Mouse (Mus musculus) heart, embryonic 14.5 days (tissue): ENCODE measurements around the gene Wsb1. TPM values are rescaled to one million over a fixed set of nuclear protein-coding genes. Genes with fewer than 3 reads are reported as not detected.

Experiments used
- ATAC-seq: fragments of 200-750 bp; cut with Nextera tagmentation; 2 replicates; pipeline ENCODE4 v1.8.0; 2017; ENCODE audit warnings: low read depth, moderate TSS enrichment; ENCODE audit not compliant: insufficient number of reproducible peaks, insufficient read depth, low FRiP score
- H3K27ac ChIP-seq, 2 experiments: fragments of 200-500 bp in 1 of 2; fragments of 300-500 bp in 1 of 2; sonication (generic) in 1 of 2; replicated peaks in 1 of 2; 2 replicates each; pipeline ENCODE4 v1.5.1; 2012 to 2014; ENCODE audit warnings: low read depth in 2 of 2, low read length in 2 of 2, control low read depth in 1 of 2, mild to moderate bottlenecking in 1 of 2, mixed read lengths in 1 of 2; ENCODE audit not compliant: control insufficient read depth in 1 of 2, insufficient read depth in 1 of 2
- H3K27me3 ChIP-seq: fragments of 300-500 bp; sonication (generic); 2 replicates; pipeline ENCODE4 v1.6.1; 2014; ENCODE audit warnings: mild to moderate bottlenecking, low read length, control low read depth; ENCODE audit not compliant: control insufficient read depth, insufficient read depth
- H3K36me3 ChIP-seq: fragments of 300-500 bp; sonication (generic); 2 replicates; pipeline ENCODE4 v1.6.1; 2014; ENCODE audit warnings: mild to moderate bottlenecking, control low read depth, low read length, mixed read lengths; ENCODE audit not compliant: control insufficient read depth, insufficient read depth
- H3K4me1 ChIP-seq, 2 experiments: fragments of 200-500 bp in 1 of 2; fragments of 300-500 bp in 1 of 2; sonication (generic) in 1 of 2; 2 replicates each; pipeline ENCODE4 v1.6.1; 2012 to 2014; ENCODE audit warnings: low read length in 2 of 2, control low read depth in 1 of 2, mixed read lengths in 1 of 2; ENCODE audit not compliant: control insufficient read depth in 2 of 2, insufficient read depth in 2 of 2
- H3K4me2 ChIP-seq: fragments of 300-500 bp; sonication (generic); 2 replicates; pipeline ENCODE4 v1.6.1; 2014; ENCODE audit warnings: mild to moderate bottlenecking, low read length
- H3K4me3 ChIP-seq, 2 experiments: fragments of 200-500 bp in 1 of 2; fragments of 300-500 bp in 1 of 2; sonication (generic) in 1 of 2; 2 replicates each; pipeline ENCODE4 v1.5.1; 2012 to 2014; ENCODE audit warnings: low read length in 2 of 2, mild to moderate bottlenecking in 2 of 2, control low read depth in 1 of 2, low read depth in 1 of 2, moderate library complexity in 1 of 2; ENCODE audit not compliant: control insufficient read depth in 1 of 2, insufficient read depth in 1 of 2
- H3K9ac ChIP-seq: fragments of 300-500 bp; sonication (generic); 2 replicates; pipeline ENCODE4 v1.6.1; 2014; ENCODE audit warnings: mild to moderate bottlenecking, low read length
- H3K9me3 ChIP-seq: fragments of 300-500 bp; sonication (generic); 2 replicates; pipeline ENCODE4 v1.6.1; 2016; ENCODE audit warnings: low read length, control low read depth; ENCODE audit not compliant: control insufficient read depth
- WGBS: fragments of 180-500 bp; shearing (Covaris S2); extraction: QIAGEN DNeasy Blood & Tissue Kit; methylation state at CpG from one replicate; pipeline ENCODE4 v1.1.7; 2014; 5-methylcytosine and 5-hydroxymethylcytosine counted together
- polyA plus RNA-seq: library from polyadenylated mRNA; unstranded; fragments of >200 nt; fragmentation: Nextera tagmentation; extraction: Ambion mirVana; gene quantifications from 2 replicates; pipeline ENCODE4 v1.2.1, GENCODE M21; 2014

The Wsb1 gene
- polyA plus RNA-seq, 1 experiment from 2014 or later = 169 TPM

DNA sequence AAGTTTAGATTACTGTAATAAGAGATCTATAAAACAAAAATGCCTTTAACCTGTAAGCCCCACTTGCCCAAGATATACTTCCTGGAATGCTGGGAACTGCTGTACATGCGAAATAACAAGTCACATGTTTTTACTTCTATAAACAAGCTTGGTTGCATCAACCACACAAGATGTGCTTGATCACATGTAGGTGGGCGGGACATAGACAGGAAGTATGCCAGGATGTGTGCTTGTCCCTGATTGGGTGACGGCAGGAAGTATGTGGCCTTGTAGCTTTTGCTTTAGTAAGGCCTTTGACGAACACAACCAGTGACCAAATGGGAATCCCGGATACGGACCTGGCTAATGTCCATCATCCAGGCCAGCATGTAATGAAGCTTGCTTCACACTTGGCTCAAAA, 31.1 kb downstream of the Wsb1 start:
- H3K4me1 ChIP-seq = peaks cover 12 to 15% of the 10 kb centered on the region in 2 experiments
- no peaks in the 10 kb centered on the region for H3K36me3 ChIP-seq
- H3K27me3 ChIP-seq = no peaks in the 10 kb centered on the region
- no peak for ATAC-seq
- 80% methylated on average over 6 of the region's 6 CpGs for WGBS
- no peaks in the 10 kb centered on the region for H3K9me3 ChIP-seq
- H3K9ac ChIP-seq = no peak overlapping the region
- no peak overlapping the region for H3K4me3 ChIP-seq
- no peak overlapping the region for H3K4me2 ChIP-seq
- no peak overlapping the region for H3K27ac ChIP-seq

DNA sequence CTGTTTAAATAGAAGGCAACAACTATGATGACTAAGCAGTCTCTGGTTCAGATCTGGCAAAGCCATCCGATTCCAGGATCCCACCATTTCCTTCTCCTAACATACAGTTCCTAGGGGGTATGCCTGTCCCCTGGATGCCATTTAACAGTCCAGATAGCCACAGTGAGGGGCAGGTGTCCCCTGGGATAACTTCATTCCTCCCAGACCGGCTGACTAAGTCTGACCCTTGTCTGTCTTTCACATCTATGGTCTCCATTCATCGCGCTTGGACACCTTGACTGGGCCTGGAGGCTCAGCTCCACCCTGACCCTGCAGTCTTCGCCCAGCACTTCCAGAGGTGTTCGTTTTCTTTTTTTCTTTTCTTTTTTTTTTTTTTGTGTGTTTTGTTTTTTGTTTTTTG, 31.8 kb downstream of the Wsb1 start:
- no peaks in the 10 kb centered on the region for H3K27me3 ChIP-seq
- H3K4me2 ChIP-seq = no peak overlapping the region
- no peak overlapping the region for H3K4me3 ChIP-seq
- 0 out of 2 replicates have a peak, but pooled peaks cover 3% of the 10 kb centered on the region for H3K9me3 ChIP-seq
- H3K36me3 ChIP-seq = no peaks in the 10 kb centered on the region
- H3K27ac ChIP-seq = no peak overlapping the region
- no peak overlapping the region for H3K9ac ChIP-seq
- ATAC-seq = no peak
- 91% methylated on average over 6 of the region's 6 CpGs for WGBS
- H3K4me1 ChIP-seq = peaks cover 12 to 15% of the 10 kb centered on the region in 2 experiments

DNA sequence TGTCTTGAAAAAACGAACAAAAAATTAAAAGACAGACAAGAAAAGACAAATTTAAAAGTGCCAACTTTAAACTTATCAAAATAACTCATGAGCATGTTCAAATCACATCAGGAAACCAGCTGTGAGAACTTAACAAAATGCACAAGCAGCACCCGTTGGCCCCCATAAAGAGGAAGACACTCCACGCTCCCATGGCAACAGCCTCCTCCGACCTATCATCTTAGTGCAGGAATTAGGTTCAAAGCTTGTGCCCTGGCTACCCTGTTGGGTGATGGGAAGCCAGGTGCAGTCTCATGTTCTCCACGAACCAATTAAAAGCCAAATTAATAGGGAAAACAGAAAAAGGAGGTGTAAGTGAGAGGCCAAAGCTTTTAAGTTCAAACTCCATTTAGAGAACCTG, 32.8 kb downstream of the Wsb1 start:
- Histone ChIP-seq H3K9ac (no peak overlapping the region), H3K9me3 (0 out of 2 replicates have a peak, but pooled peaks cover 3% of the 10 kb centered on the region), H3K4me3 (no peak overlapping the region), H3K4me2 (no peak overlapping the region), H3K27ac (no peak overlapping the region), H3K27me3 (no peaks in the 10 kb centered on the region), H3K4me1 (peaks cover 12 to 15% of the 10 kb centered on the region in 2 experiments), H3K36me3 (no peaks in the 10 kb centered on the region)
- no peak for ATAC-seq
- WGBS = 73% methylated on average over 5 of the region's 5 CpGs

DNA sequence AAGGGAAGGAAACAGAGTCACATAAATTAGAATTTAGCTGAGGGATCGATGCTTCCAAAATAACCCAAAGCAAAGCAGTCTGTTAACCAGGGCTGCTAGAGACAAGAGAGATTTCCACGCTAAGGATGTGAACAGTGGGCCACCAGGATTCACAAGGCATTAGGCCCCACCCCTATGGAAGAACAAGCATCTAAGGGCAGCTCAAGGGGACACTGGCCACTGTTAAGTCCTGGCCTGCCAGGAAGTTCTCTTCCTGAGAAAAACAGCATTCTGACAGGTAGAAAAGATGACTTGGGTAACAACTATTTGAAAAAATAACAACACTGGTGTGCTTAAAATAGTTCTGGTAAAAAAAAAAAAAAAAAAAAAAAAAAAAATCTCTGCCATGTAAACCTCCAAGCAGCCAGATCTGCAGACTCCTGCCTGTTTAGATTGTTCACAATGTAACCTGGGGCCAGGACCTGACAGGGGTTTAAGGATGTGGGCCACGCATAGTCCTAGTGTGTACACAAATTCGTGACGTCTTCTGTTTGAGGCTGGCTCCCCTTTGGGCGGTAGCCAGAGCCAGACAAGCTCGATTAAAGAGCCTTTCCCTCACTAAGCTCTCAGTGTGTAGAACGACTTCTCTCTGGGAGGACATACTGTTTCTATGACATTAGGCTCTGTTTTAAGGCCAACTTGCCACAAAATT, 35.4 kb downstream of the Wsb1 start:
- H3K4me3 ChIP-seq = no peak overlapping the region
- peak overlapping the region; percentile 24 to 33; a peak in 2 of 4 replicates for H3K27ac ChIP-seq
- no peaks in the 10 kb centered on the region for H3K27me3 ChIP-seq
- no peaks in the 10 kb centered on the region for H3K36me3 ChIP-seq
- no peak for ATAC-seq
- 48% methylated on average over 8 of the region's 8 CpGs for WGBS
- H3K4me2 ChIP-seq = no peak overlapping the region
- peaks cover 10 to 20% of the 10 kb centered on the region in 2 experiments for H3K4me1 ChIP-seq
- 0 out of 2 replicates have a peak overlapping the region, but pooled peaks have one; percentile 5 for H3K9ac ChIP-seq
- H3K9me3 ChIP-seq = 0 out of 2 replicates have a peak, but pooled peaks cover 3% of the 10 kb centered on the region

DNA sequence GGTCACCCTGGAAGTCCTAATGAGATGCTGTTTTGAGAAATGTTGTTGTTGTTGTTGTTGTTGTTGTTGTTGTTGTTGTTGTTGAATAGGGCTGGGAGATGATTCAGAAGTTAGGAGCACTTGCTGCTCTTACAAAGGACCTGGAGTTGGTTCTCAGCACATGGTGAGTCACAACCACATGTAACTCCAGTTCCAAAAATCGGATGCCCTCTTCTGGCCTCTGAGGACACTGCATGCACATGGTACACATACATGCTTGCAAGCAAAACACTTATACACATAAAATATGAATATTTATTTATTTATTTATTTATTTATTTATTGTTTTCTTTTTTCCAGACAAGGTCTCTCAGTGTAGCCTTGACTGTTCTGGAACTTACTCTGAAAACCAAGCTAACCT, 36.4 kb downstream of the Wsb1 start:
- Histone ChIP-seq H3K27me3 (no peaks in the 10 kb centered on the region), H3K4me3 (no peak overlapping the region), H3K36me3 (no peaks in the 10 kb centered on the region), H3K27ac (no peak overlapping the region), H3K4me1 (peaks cover 11 to 19% of the 10 kb centered on the region in 2 experiments), H3K9ac (no peak overlapping the region), H3K4me2 (no peak overlapping the region), H3K9me3 (0 out of 2 replicates have a peak, but pooled peaks cover 3% of the 10 kb centered on the region)
- ATAC-seq = no peak
- 95% methylated on average over 1 of the region's 1 CpGs for WGBS

DNA sequence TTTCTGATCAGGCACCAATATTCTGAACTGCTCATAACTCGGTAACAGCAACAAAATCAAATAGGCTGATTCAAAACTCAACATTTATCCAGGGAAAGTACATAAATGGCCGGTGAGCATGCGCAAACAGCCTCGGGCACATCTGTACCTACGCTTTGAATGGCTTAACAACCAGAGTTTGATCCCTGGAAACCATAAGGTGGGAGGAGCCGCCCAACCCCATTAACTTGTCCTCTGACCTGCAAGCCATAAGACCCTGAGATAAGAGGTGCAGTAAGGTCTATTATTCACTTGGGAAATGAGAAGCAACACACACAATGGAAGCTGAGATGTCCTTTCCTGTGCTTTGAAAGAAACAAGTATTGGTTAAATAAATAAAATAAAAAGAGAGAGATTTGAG, 37.3 kb downstream of the Wsb1 start:
- WGBS = 89% methylated on average over 6 of the region's 6 CpGs
- Histone ChIP-seq H3K4me2 (no peak overlapping the region), H3K4me3 (no peak overlapping the region), H3K36me3 (no peaks in the 10 kb centered on the region), H3K9ac (no peak overlapping the region), H3K27me3 (no peaks in the 10 kb centered on the region), H3K4me1 (peaks cover 11 to 19% of the 10 kb centered on the region in 2 experiments), H3K27ac (no peak overlapping the region), H3K9me3 (0 out of 2 replicates have a peak, but pooled peaks cover 3% of the 10 kb centered on the region)
- no peak for ATAC-seq

DNA sequence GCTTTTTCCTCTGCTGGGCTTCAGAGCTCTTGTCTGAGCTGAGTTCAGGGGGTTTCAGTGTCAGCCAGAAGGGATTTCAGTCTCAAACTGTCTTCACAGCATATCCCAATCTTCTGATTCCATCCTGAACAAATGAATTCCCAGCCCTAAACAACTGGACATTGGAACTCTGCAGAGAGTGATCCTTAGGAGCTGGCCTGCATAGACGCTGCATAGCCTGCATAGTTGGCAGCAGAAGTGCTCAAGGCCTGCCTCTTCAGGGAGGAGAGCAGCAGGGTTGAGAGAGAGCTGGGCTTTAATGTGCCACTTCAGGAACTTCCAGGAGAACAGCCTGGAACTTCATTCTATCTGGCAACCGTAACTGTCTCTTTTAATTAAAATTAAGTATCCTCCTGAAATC, 38.9 kb downstream of the Wsb1 start:
- WGBS = 43% methylated on average over 2 of the region's 2 CpGs
- Histone ChIP-seq H3K9ac (no peak overlapping the region), H3K27ac (peak overlapping the region in 1 of 2 experiments; percentile 78; a peak in 2 of 4 replicates), H3K4me2 (no peak overlapping the region), H3K4me3 (no peak overlapping the region), H3K4me1 (peaks cover 11 to 19% of the 10 kb centered on the region in 2 experiments), H3K36me3 (no peaks in the 10 kb centered on the region), H3K27me3 (no peaks in the 10 kb centered on the region), H3K9me3 (0 out of 2 replicates have a peak, but pooled peaks cover 3% of the 10 kb centered on the region)
- ATAC-seq = no peak
